Mouse (Mus musculus) cerebellum, postnatal 14 days (tissue): Measurements from ENCODE around the gene Cfap221.
A peak's percentile ranks its signal among the peaks of the same experiment; 100 is the strongest.

Experiments
- DNase-seq, 2 experiments: peaks; one replicate each; pipeline ENCODE4 v3.0.0; 2021; ENCODE audit warnings: mixed read lengths in 2 of 2

Cfap221 gene

GRCm38 (mm10) chr1:119899195-119900123, 97.6 kb downstream of the Cfap221 start:
- DNase-seq: peak in 1 of 2 experiments; percentile 27

GRCm38 (mm10) chr1:119894936-119895335, 102.1 kb downstream of the Cfap221 start:
- peak; percentile 81 to 85 for DNase-seq

GRCm38 (mm10) chr1:119893600-119893999, 103.4 kb downstream of the Cfap221 start:
- DNase-seq: no peak

GRCm38 (mm10) chr1:119892933-119893332, 104.1 kb downstream of the Cfap221 start:
- DNase-seq: no peak

- peak; percentile 54 to 59 for DNase-seq
Measured at GRCm38 (mm10) chr1:119891865-119892264, 105.2 kb downstream of the Cfap221 start.

- no peak for DNase-seq
Measured at GRCm38 (mm10) chr1:119891149-119891548, 105.9 kb downstream of the Cfap221 start.

GRCm38 (mm10) chr1:119889347-119889746, 107.7 kb downstream of the Cfap221 start:
- no peak for DNase-seq

GRCm38 (mm10) chr1:119886320-119886719, 110.7 kb downstream of the Cfap221 start:
- no peak for DNase-seq

- DNase-seq: peak; percentile 61 to 66
Measured at GRCm38 (mm10) chr1:119884272-119884671, 112.8 kb downstream of the Cfap221 start.

GRCm38 (mm10) chr1:119878909-119879308, 118.1 kb downstream of the Cfap221 start:
- DNase-seq: peak; percentile 66 to 69

- DNase-seq: no peak
Measured at GRCm38 (mm10) chr1:119877469-119877868, 119.6 kb downstream of the Cfap221 start.
